7 mouse cellular contexts compared by ENCODE assay signal in genomic region chr7:141443081-141443821, GRCm38 (mm10). TPM values are rescaled to one million over a fixed set of nuclear protein-coding genes. Genes with fewer than 3 reads are reported as not detected.
DNase-seq lines count a peak whose midpoint lies in the region; ATAC-seq and TF ChIP-seq lines count a peak whose summit lies in the region.

No protein-coding gene starts in this region.

- no peak for TF ChIP-seq POLR2A in bone marrow macrophage, adult 2 months (IDR thresholded peaks at IDR 0.05; ENCODE audit: borderline replicate concordance, low read depth, low read length)

- no peaks in the 10 kb centered on the region for H3K9me3 ChIP-seq in lung, postnatal 0 days (ENCODE audit: low read length)
- H3K9me3 ChIP-seq in forebrain, embryonic 10.5 days = no peaks in the 10 kb centered on the region
- no peaks in the 10 kb centered on the region for H3K9me3 ChIP-seq in intestine, postnatal 0 days (ENCODE audit: control insufficient read depth)
- no peaks in the 10 kb centered on the region for H3K9me3 ChIP-seq in midbrain, postnatal 0 days (ENCODE audit: low read length)

- no peaks in the 10 kb centered on the region for H3K27me3 ChIP-seq in lung, postnatal 0 days (replicated peaks; ENCODE audit: insufficient read depth, low read length)
- H3K27me3 ChIP-seq in forebrain, embryonic 10.5 days (ENCODE audit: poor library complexity, severe bottlenecking) = no peaks in the 10 kb centered on the region
- H3K27me3 ChIP-seq in intestine, postnatal 0 days (replicated peaks; ENCODE audit: control insufficient read depth, insufficient read depth, low read length) = no peaks in the 10 kb centered on the region
- no peaks in the 10 kb centered on the region for H3K27me3 ChIP-seq in midbrain, postnatal 0 days (ENCODE audit: insufficient read depth, low read length)

- no peak for ATAC-seq in lung, postnatal 0 days
- ATAC-seq in intestine, postnatal 0 days = no peak
- ATAC-seq in midbrain, postnatal 0 days (ENCODE audit: low FRiP score) = no peak

- H3K4me3 ChIP-seq in lung, postnatal 0 days (ENCODE audit: low read depth, low read length) = peak overlapping the region; percentile 34
- H3K4me3 ChIP-seq in bone marrow macrophage, adult 2 months (ENCODE audit: insufficient read depth, low read length) = peak overlapping the region; percentile 71
- peak overlapping the region; percentile 61 for H3K4me3 ChIP-seq in forebrain, embryonic 10.5 days
- H3K4me3 ChIP-seq in intestine, postnatal 0 days (ENCODE audit: low read depth, low read length) = peak overlapping the region; percentile 46
- H3K4me3 ChIP-seq in midbrain, postnatal 0 days (ENCODE audit: low read depth, low read length) = peak overlapping the region; percentile 14; the same call in 1 of the 2 replicates

- no peak overlapping the region; the same call in 1 of the 2 replicates for H3K9ac ChIP-seq in lung, postnatal 0 days (replicated peaks; ENCODE audit: low read depth)
- peak overlapping the region; percentile 51 for H3K9ac ChIP-seq in intestine, postnatal 0 days (ENCODE audit: low read depth, low read length)
- no peak overlapping the region; the same call in 1 of the 2 replicates for H3K9ac ChIP-seq in midbrain, postnatal 0 days (replicated peaks; ENCODE audit: low read length, poor library complexity, severe bottlenecking)

- H3K36me3 ChIP-seq in lung, postnatal 0 days (ENCODE audit: insufficient read depth, low read length) = no peaks in the 10 kb centered on the region
- H3K36me3 ChIP-seq in forebrain, embryonic 10.5 days (replicated peaks) = peaks cover 45% of the 10 kb centered on the region
- peaks cover 19% of the 10 kb centered on the region for H3K36me3 ChIP-seq in intestine, postnatal 0 days (ENCODE audit: control insufficient read depth, insufficient read depth)
- no peaks in the 10 kb centered on the region for H3K36me3 ChIP-seq in midbrain, postnatal 0 days (ENCODE audit: insufficient read depth, low read length)

- TF ChIP-seq CTCF in lung, postnatal 0 days (IDR thresholded peaks at IDR 0.05) = peak; percentile 50
- no peak for TF ChIP-seq CTCF in bone marrow macrophage, adult 2 months (IDR thresholded peaks at IDR 0.05; ENCODE audit: low read depth, low read length)
- peak; percentile 69 for TF ChIP-seq CTCF in intestine, postnatal 0 days (IDR thresholded peaks at IDR 0.05; ENCODE audit: low read depth)
- TF ChIP-seq CTCF in midbrain, postnatal 0 days (IDR thresholded peaks at IDR 0.05) = peak; percentile 28; the same call in 1 of the 2 replicates

- DNase-seq in lung, postnatal 0 days (ENCODE audit: low spot score) = peak; percentile 59
- DNase-seq in lung, postnatal 36 days = no peak
- DNase-seq in forebrain, embryonic 10.5 days (ENCODE audit: extremely low spot score, low spot score) = no peak
- peak; percentile 58 for DNase-seq in midbrain, postnatal 0 days (ENCODE audit: low spot score)
- DNase-seq in right cerebral cortex, postnatal 25 days = no peak

- TF ChIP-seq EP300 in lung, postnatal 0 days (IDR thresholded peaks at IDR 0.05) = no peak

- peaks cover 12% of the 10 kb centered on the region for H3K4me1 ChIP-seq in lung, postnatal 0 days (ENCODE audit: insufficient read depth, low read depth, low read length)
- H3K4me1 ChIP-seq in bone marrow macrophage, adult 2 months (ENCODE audit: control insufficient read depth, insufficient read depth, low read length) = peaks cover 11% of the 10 kb centered on the region
- peaks cover 51% of the 10 kb centered on the region for H3K4me1 ChIP-seq in forebrain, embryonic 10.5 days
- H3K4me1 ChIP-seq in intestine, postnatal 0 days (replicated peaks; ENCODE audit: control insufficient read depth, insufficient read depth, low read length) = peaks cover 2% of the 10 kb centered on the region; the same call in 1 of the 2 replicates
- peaks cover 2% of the 10 kb centered on the region; the same call in 1 of the 2 replicates for H3K4me1 ChIP-seq in midbrain, postnatal 0 days (ENCODE audit: insufficient read depth, low read length)

- peak overlapping the region; percentile 71 for H3K4me2 ChIP-seq in lung, postnatal 0 days (replicated peaks; ENCODE audit: low read depth, low read length)
- peak overlapping the region; percentile 81 for H3K4me2 ChIP-seq in intestine, postnatal 0 days (replicated peaks; ENCODE audit: low read depth)
- peak overlapping the region; percentile 49 for H3K4me2 ChIP-seq in midbrain, postnatal 0 days (ENCODE audit: low read depth, low read length, poor library complexity, severe bottlenecking)

- 11% methylated on average over 12 of the region's 12 CpGs for WGBS in lung, postnatal 0 days
- 38% methylated on average over 12 of the region's 12 CpGs for WGBS in forebrain, embryonic 10.5 days
- 12% methylated on average over 12 of the region's 12 CpGs for WGBS in intestine, postnatal 0 days
- WGBS in midbrain, postnatal 0 days = 26% methylated on average over 12 of the region's 12 CpGs

- H3K27ac ChIP-seq in lung, postnatal 0 days (ENCODE audit: low read length) = peak overlapping the region; percentile 4; the same call in 1 of the 2 replicates
- H3K27ac ChIP-seq in bone marrow macrophage, adult 2 months (ENCODE audit: insufficient read depth, low read depth, low read length) = 0 out of 2 replicates have a peak overlapping the region, but pooled peaks have one; percentile 6
- H3K27ac ChIP-seq in forebrain, embryonic 10.5 days = peak overlapping the region; percentile 90
- H3K27ac ChIP-seq in intestine, postnatal 0 days (ENCODE audit: low read depth, low read length) = no peak overlapping the region
- H3K27ac ChIP-seq in midbrain, postnatal 0 days (ENCODE audit: low read depth, low read length) = no peak overlapping the region

RNA-seq across cellular contexts. Expression of gene Pidd1, which starts 0.6 kb away (rescaled TPM):
- polyA plus RNA-seq in lung, postnatal 0 days (2015; fragmentation: Nextera tagmentation; extraction: Ambion mirVana) = 1.7 and 1.8 TPM in 2 replicates
- polyA plus RNA-seq in bone marrow macrophage, adult 2 months (2012; ENCODE audit: insufficient read depth, insufficient read length, missing spikeins) = 4.0 and 5.6 TPM in 2 replicates
- 24.9 and 26.4 TPM in 2 replicates for polyA plus RNA-seq in forebrain, embryonic 10.5 days (2016; fragmentation: Nextera tagmentation; extraction: Ambion mirVana)
- 1.4 and 1.6 TPM in 2 replicates for polyA plus RNA-seq in intestine, postnatal 0 days (2015; fragmentation: Nextera tagmentation; extraction: Ambion mirVana)
- 1.4 and 1.6 TPM in 2 replicates for total RNA-seq in midbrain, postnatal 0 days (2014; rRNA removed)
- polyA plus RNA-seq in midbrain, postnatal 0 days (2015; fragmentation: Nextera tagmentation; extraction: Ambion mirVana) = 1.1 and 1.3 TPM in 2 replicates

RNA-seq across cellular contexts. Expression of gene Rplp2, which starts 3.9 kb away (rescaled TPM):
- 878 and 910 TPM in 2 replicates for polyA plus RNA-seq in lung, postnatal 0 days (2015; fragmentation: Nextera tagmentation; extraction: Ambion mirVana)
- 2,115 and 2,403 TPM in 2 replicates for polyA plus RNA-seq in bone marrow macrophage, adult 2 months (2012; ENCODE audit: insufficient read depth, insufficient read length, missing spikeins)
- polyA plus RNA-seq in forebrain, embryonic 10.5 days (2016; fragmentation: Nextera tagmentation; extraction: Ambion mirVana) = 1,198 and 1,216 TPM in 2 replicates
- 968 and 992 TPM in 2 replicates for polyA plus RNA-seq in intestine, postnatal 0 days (2015; fragmentation: Nextera tagmentation; extraction: Ambion mirVana)
- total RNA-seq in midbrain, postnatal 0 days (2014; rRNA removed) = 180 and 197 TPM in 2 replicates
- polyA plus RNA-seq in midbrain, postnatal 0 days (2015; fragmentation: Nextera tagmentation; extraction: Ambion mirVana) = 761 and 852 TPM in 2 replicates

RNA-seq across cellular contexts. Expression of gene Slc25a22, which starts 5.6 kb away (rescaled TPM):
- polyA plus RNA-seq in lung, postnatal 0 days (2015; fragmentation: Nextera tagmentation; extraction: Ambion mirVana) = 9.8 and 12.3 TPM in 2 replicates
- polyA plus RNA-seq in bone marrow macrophage, adult 2 months (2012; ENCODE audit: insufficient read depth, insufficient read length, missing spikeins) = 21.4 and 24.8 TPM in 2 replicates
- 46.8 and 49.6 TPM in 2 replicates for polyA plus RNA-seq in forebrain, embryonic 10.5 days (2016; fragmentation: Nextera tagmentation; extraction: Ambion mirVana)
- polyA plus RNA-seq in intestine, postnatal 0 days (2015; fragmentation: Nextera tagmentation; extraction: Ambion mirVana) = 65.8 and 67.7 TPM in 2 replicates
- 148 and 152 TPM in 2 replicates for total RNA-seq in midbrain, postnatal 0 days (2014; rRNA removed)
- 118 and 121 TPM in 2 replicates for polyA plus RNA-seq in midbrain, postnatal 0 days (2015; fragmentation: Nextera tagmentation; extraction: Ambion mirVana)

RNA-seq across cellular contexts. Expression of gene Pnpla2, which starts 11.7 kb away (rescaled TPM):
- 96.0 and 116 TPM in 2 replicates for polyA plus RNA-seq in lung, postnatal 0 days (2015; fragmentation: Nextera tagmentation; extraction: Ambion mirVana)
- polyA plus RNA-seq in bone marrow macrophage, adult 2 months (2012; ENCODE audit: insufficient read depth, insufficient read length, missing spikeins) = 92.9 and 94.0 TPM in 2 replicates
- 15.9 and 18.2 TPM in 2 replicates for polyA plus RNA-seq in forebrain, embryonic 10.5 days (2016; fragmentation: Nextera tagmentation; extraction: Ambion mirVana)
- 75.5 and 79.4 TPM in 2 replicates for polyA plus RNA-seq in intestine, postnatal 0 days (2015; fragmentation: Nextera tagmentation; extraction: Ambion mirVana)
- total RNA-seq in midbrain, postnatal 0 days (2014; rRNA removed) = 6.5 and 7.0 TPM in 2 replicates
- 22.2 and 24.5 TPM in 2 replicates for polyA plus RNA-seq in midbrain, postnatal 0 days (2015; fragmentation: Nextera tagmentation; extraction: Ambion mirVana)

RNA-seq across cellular contexts. Expression of gene Cend1, which starts 14.0 kb away (rescaled TPM):
- 0.25 TPM in 2 replicates for polyA plus RNA-seq in lung, postnatal 0 days (2015; fragmentation: Nextera tagmentation; extraction: Ambion mirVana)
- polyA plus RNA-seq in bone marrow macrophage, adult 2 months (2012; ENCODE audit: insufficient read depth, insufficient read length, missing spikeins) = not detected in 2 replicates
- polyA plus RNA-seq in forebrain, embryonic 10.5 days (2016; fragmentation: Nextera tagmentation; extraction: Ambion mirVana) = 7.7 and 8.7 TPM in 2 replicates
- 2.7 and 3.3 TPM in 2 replicates for polyA plus RNA-seq in intestine, postnatal 0 days (2015; fragmentation: Nextera tagmentation; extraction: Ambion mirVana)
- 167 and 195 TPM in 2 replicates for total RNA-seq in midbrain, postnatal 0 days (2014; rRNA removed)
- polyA plus RNA-seq in midbrain, postnatal 0 days (2015; fragmentation: Nextera tagmentation; extraction: Ambion mirVana) = 194 and 233 TPM in 2 replicates

Comparison
In these comparisons a context has a peak if more than half of its experiments do, and no peak if none do; other contexts are left out.
1. DNase-seq: peak in lung, postnatal 0 days (single experiment) and midbrain, postnatal 0 days (single experiment); none in lung, postnatal 36 days (single experiment), forebrain, embryonic 10.5 days (single experiment) and right cerebral cortex, postnatal 25 days (single experiment).
2. H3K27ac ChIP-seq: peak in lung, postnatal 0 days (single experiment), bone marrow macrophage, adult 2 months (single experiment) and forebrain, embryonic 10.5 days (single experiment); none in intestine, postnatal 0 days (single experiment) and midbrain, postnatal 0 days (single experiment).
3. H3K4me3 ChIP-seq: peak in every context shown above with its lines; median percentile 71 in bone marrow macrophage, adult 2 months; 61 in forebrain, embryonic 10.5 days; 46 in intestine, postnatal 0 days; 34 in lung, postnatal 0 days; 14 in midbrain, postnatal 0 days.
4. Peak in every context shown above with its lines, with median percentiles within 50 percentile points of each other: H3K4me2 ChIP-seq.